Mouse (Mus musculus): ENCODE data around the gene Krt86. TPM values are rescaled to one million over a fixed set of nuclear protein-coding genes. Genes with fewer than 3 reads are reported as not detected.
A peak's percentile ranks its signal among the peaks of the same experiment; 100 is the strongest.

Krt86 gene
- total RNA-seq, 1 experiment = not detected

GRCm38 (mm10) chr15:101522556-101523232, 49.4 kb downstream of the Krt86 start:
- Histone ChIP-seq H3K36me3 (ENCODE audit: control insufficient read depth, insufficient read depth, low read length, poor library complexity, severe bottlenecking) (no peaks in the 10 kb centered on the region), H3K9ac (ENCODE audit: insufficient read depth, low read depth, low read length, poor library complexity, severe bottlenecking) (no peak overlapping the region), H3K9me3 (ENCODE audit: control insufficient read depth, insufficient read depth, low read depth, low read length) (no peaks in the 10 kb centered on the region), H3K4me3 (ENCODE audit: insufficient read depth in 1 of 2, low read depth in 1 of 2, low read length in 2 of 2, poor library complexity in 1 of 2, severe bottlenecking in 1 of 2) (no peak overlapping the region), H3K27ac (ENCODE audit: insufficient read depth, low read depth, low read length, poor library complexity, severe bottlenecking) (no peak overlapping the region), H3K4me1 (ENCODE audit: control insufficient read depth in 2 of 2, insufficient read depth in 2 of 2, low read length in 2 of 2, poor library complexity in 1 of 2) (no peaks in the 10 kb centered on the region)
- no peak for DNase-seq (ENCODE audit: low read depth, low spot score)
- in situ Hi-C loops (cut with MboI; ENCODE audit: low sequenced_read_pairs in 2 of 2, unreplicated experiment in 2 of 2) = loop anchor here (10.0 kb wide), 1 partner anchor 452 kb away; no protein-coding TSS in a partner anchor
- no peak for TF ChIP-seq ZNF384 (IDR thresholded peaks at IDR 0.05; ENCODE audit: low read depth, low read length)
- 0 out of 2 replicates have a peak, but pooled peaks have one; percentile 17 for TF ChIP-seq MAFK (IDR thresholded peaks at IDR 0.05; ENCODE audit: insufficient read depth, low read depth, low read length)

Other genes starting within 250 kb of the Krt86 start
- 10.8 and 12.9 TPM in 2 replicates for gene Grasp, start 249.3 kb upstream of the Krt86 start, total RNA-seq (2012; rRNA removed)
- gene Nr4a1, start 219.2 kb upstream of the Krt86 start, total RNA-seq (2012; rRNA removed) = 8.5 and 12.1 TPM in 2 replicates
- gene Atg101, start 189.2 kb upstream of the Krt86 start, total RNA-seq (2012; rRNA removed) = 116 and 119 TPM in 2 replicates
- 0.22 and 0.32 TPM in 2 replicates for gene 6030408B16Rik, start 180.3 kb upstream of the Krt86 start, total RNA-seq (2012; rRNA removed)
- 0.18 TPM in 1 of 2 replicates, not detected in the other for gene Krt80, start 103.3 kb upstream of the Krt86 start, total RNA-seq (2012; rRNA removed)
- gene Krt7, start 62.4 kb upstream of the Krt86 start, total RNA-seq (2012; rRNA removed) = 10.0 and 14.1 TPM in 2 replicates
- not detected in 2 replicates for gene Krt87, start 34.7 kb upstream of the Krt86 start, total RNA-seq (2012; rRNA removed)
- not detected in 2 replicates for gene Krt88, start 25.7 kb upstream of the Krt86 start, total RNA-seq (2012; rRNA removed)
- gene Krt81, start 9.7 kb upstream of the Krt86 start, total RNA-seq (2012; rRNA removed) = not detected in 2 replicates
- gene Krt83, start 18.0 kb downstream of the Krt86 start, total RNA-seq (2012; rRNA removed) = not detected in 2 replicates
- not detected in 2 replicates for gene Gm49425, start 43.8 kb downstream of the Krt86 start, total RNA-seq (2012; rRNA removed)
- not detected in 2 replicates for gene Krt84, start 59.3 kb downstream of the Krt86 start, total RNA-seq (2012; rRNA removed)
- gene Krt82, start 77.2 kb downstream of the Krt86 start, total RNA-seq (2012; rRNA removed) = not detected in 2 replicates
- 0.27 TPM in 1 of 2 replicates, not detected in the other for gene Krt90, start 89.5 kb downstream of the Krt86 start, total RNA-seq (2012; rRNA removed)
- gene Krt75, start 100.4 kb downstream of the Krt86 start, total RNA-seq (2012; rRNA removed) = 0.04 TPM in 1 of 2 replicates, not detected in the other
- not detected in 2 replicates for gene Gm5414, start 154.7 kb downstream of the Krt86 start, total RNA-seq (2012; rRNA removed)
- not detected in 2 replicates for gene Gm5478, start 173.9 kb downstream of the Krt86 start, total RNA-seq (2012; rRNA removed)
- gene Krt6b, start 206.8 kb downstream of the Krt86 start, total RNA-seq (2012; rRNA removed) = not detected in 2 replicates
- gene Krt6a, start 220.8 kb downstream of the Krt86 start, total RNA-seq (2012; rRNA removed) = 0.22 TPM in 1 of 2 replicates, not detected in the other
- gene Krt5, start 239.4 kb downstream of the Krt86 start, total RNA-seq (2012; rRNA removed) = 0.11 and 0.31 TPM in 2 replicates

Measured in ES-E14 (cell line).